Mouse (Mus musculus) spleen, postnatal 4 days (tissue): ENCODE measurements at regions not wholly inside any gene's neighbourhood (a gene's known extent, or its start where the extent isn't known, plus 50 kb on each side); places are given as distances from the start of the nearest gene placed in this dataset.
A peak's percentile ranks its signal among the peaks of the same experiment; 100 is the strongest.

ENCODE experiments used
- DNase-seq, 2 experiments: peaks; one replicate each; pipeline ENCODE4 v3.0.0; 2022; ENCODE audit warnings: low spot score in 2 of 2

DNA sequence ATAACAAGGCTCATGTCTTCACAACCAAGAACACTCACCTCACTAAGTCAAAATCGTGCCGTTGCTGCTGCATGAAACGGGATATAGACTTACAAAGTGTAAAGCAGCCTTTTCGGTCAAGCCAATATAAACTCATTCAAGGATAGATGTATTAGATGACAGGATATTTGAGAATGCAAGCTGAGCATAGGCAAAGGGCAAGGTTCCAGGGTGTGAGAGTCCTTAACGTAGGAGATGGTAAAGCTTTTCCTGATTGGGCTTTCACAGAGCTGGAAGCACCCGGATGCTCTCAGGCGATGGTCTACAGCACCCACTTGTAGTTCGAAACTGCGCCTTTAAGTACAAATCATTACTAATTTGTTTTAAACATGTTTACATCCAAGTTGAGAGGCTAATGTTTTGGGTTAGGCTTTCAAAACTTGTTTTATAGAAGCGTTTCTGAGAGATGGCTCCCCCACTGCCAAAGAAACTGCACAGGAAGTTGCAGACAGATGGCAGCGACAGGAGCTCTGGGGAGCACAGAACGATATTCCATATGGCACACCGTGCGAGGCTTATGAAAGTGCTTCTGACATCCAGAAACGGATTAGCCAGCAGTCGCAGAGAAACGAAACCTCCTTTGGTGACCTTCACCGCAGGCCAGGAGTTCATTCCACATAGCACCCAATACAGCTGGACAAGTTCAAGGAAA is 54.1 kb upstream of the Rell1 start:
- no peak for DNase-seq

DNA sequence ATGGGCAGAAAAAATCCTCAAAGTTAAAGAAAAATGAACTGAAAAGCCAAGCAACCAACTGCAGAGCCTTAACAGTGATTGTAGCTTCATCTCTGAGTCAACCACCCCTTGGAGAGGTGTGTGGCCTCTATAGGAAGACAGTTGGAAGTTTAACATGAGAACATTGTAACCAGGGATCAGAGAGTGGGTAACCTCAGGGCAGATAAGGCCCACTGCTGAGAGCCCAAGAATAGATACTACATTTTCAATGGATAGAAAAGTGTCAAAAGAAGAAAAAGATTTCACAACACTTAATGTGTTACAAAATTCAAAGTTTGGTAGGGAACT is 54.6 kb upstream of the Rell1 start:
- DNase-seq = no peak

DNA sequence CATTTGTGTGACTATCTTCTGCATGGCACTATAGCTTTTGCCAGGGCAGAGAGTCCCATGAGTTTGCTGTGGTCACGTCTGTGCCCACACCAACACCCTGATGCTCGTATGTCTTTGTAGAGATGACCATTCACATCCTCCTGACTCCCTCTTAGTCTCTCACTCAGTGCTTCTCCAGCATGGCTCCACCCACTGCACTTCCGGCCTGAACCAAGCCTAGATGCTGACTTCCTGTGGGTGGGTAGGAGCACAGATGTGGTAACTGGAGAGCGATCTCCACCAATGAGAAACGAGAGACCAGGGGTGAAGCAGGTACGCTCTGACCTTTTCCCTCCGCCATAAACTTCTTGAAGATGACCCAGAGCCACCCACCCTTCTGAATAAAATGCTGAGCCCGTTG is 55.7 kb upstream of the Rell1 start:
- DNase-seq = peak in 1 of 2 experiments; percentile 27

DNA sequence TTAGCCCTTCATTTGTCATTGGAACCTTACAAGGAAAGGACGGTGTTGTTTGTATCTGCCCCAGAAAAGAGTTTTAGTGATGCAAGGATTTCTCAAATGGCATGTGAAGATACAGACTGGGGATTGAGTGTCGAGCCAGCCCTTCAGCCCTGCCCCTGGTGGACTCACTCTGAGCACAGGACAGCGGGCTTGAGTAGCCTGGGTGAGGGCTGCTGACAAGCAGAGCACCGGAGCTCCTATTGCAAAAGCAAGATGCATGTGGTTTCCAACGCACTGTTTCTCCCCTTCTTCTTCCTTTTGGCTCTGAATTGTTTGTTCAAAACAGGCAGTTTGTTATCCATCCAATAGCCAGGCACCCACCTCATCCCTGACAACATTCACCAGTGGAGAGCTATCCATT is 59.0 kb upstream of the Rell1 start:
- peak in 1 of 2 experiments; percentile 60 for DNase-seq

DNA sequence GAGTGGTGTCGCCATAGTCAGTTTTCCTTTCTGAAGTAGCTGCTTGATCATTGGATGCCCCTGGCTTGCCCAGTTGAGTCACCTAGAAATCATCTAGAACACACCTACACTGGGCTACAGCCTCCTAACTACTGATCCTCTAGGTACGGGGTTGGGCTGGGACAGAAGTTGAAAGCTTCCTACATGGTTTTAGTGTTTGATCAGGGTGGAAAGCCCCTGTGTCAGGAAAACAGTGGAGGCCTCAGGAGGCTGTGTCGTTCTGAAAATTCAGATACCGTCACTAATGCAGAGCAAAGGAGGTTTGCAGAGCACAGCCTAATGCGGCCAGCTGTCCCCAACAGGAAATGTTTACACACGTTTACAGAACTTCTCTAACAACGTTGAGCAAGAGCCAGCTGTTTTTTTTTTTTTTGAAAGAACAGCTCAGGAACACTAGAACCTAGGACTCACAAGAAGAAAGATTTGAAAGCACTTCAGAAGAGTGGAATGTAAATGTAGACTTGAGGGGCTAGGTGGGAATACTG is 61.0 kb upstream of the Rell1 start:
- DNase-seq = peak in 1 of 2 experiments; percentile 64

DNA sequence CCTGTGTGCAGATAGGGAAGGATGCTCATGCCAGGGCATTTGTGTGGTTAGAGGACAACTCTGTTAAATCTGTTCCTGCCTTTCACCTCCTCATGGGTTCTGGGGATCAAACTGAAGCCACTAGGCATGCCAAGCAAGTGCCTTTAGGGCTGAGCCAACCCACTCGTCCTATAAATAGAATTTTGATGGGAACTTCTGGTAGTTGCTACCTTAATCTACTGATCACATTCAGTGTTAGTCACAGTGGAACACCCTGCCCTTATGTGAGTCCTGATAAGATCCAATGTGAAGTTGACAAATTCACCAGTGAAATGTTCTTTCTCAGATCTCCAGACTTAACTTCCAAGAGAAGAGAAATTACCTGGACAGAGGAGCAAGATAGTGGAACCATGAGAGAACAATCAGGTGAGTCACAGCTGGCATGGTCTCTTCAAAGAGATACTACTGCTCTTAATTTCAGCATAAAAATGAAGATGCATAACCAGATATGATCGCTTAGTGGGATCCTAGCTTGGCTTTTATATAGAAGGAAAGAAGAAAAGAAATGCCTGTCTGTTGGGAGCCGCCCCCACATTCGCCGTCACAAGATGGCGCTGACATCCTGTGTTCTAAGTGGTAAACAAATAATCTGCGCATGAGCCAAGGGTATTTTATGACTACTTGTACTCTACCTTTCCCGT is 61.7 kb upstream of the Rell1 start:
- DNase-seq = no peak

DNA sequence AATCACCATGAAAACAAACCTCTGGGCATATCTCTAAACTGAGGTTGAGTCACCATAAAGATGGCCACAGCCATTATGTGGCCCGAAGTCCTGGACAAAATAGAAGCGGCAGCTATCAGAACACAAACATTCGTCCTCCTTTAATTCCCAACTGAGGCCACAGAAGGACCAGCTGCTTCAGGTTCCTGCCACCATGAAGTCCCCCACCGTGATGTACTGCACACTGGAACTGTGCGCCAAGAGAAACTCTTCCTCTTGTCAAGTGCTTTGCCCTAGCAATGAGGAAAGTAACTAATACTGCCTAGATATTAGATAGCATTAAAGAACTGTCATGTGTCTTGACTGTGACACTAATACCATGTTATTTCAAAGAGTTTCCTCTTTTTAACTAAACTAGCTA is 54.4 kb upstream of the Pgm2 start:
- DNase-seq = no peak

DNA sequence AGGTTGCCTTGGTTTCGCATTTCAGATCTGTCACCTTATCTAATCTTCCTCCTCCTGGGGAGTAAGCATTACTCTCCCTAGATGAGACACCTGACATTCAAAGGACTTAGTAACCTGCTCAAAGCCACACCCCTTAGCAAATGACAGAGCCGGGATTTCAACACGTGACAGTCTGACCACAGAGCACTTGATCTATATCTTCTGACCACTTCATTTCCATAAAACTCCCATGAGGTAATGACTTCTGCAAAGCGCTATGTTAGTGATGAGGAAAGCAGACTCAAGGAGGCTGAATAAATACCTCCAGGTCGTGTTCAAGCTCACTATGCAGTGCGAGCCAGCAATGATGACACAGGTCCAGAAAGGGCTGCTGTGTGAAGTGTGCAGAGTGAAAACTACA is 52.1 kb upstream of the Pgm2 start:
- peak in 1 of 2 experiments; percentile 20 for DNase-seq
